Mouse (Mus musculus): ENCODE data around the gene Vamp5. TPM values are rescaled to one million over a fixed set of nuclear protein-coding genes. Genes with fewer than 3 reads are reported as not detected.

Vamp5 gene
- polyA plus RNA-seq, 1 experiment from 2014 or later, result 24.1 TPM

GRCm38 (mm10) chr6:72373184-72373583, 7.1 kb downstream of the Vamp5 start:
- WGBS, result 85% methylated on average over 4 of the region's 4 CpGs
- H3K9ac ChIP-seq, result no peak overlapping the region
- no peak overlapping the region for H3K27ac ChIP-seq (replicated peaks)
- no peak for ATAC-seq (ENCODE audit: low read depth)
- no peak overlapping the region for H3K4me3 ChIP-seq
- H3K9me3 ChIP-seq, result no peaks in the 10 kb centered on the region
- no peak overlapping the region for H3K4me2 ChIP-seq
- H3K4me1 ChIP-seq (replicated peaks), result peaks cover 9% of the 10 kb centered on the region; the same call in 1 of the 2 replicates
- no peaks in the 10 kb centered on the region for H3K36me3 ChIP-seq
- no peaks in the 10 kb centered on the region for H3K27me3 ChIP-seq

DNA sequence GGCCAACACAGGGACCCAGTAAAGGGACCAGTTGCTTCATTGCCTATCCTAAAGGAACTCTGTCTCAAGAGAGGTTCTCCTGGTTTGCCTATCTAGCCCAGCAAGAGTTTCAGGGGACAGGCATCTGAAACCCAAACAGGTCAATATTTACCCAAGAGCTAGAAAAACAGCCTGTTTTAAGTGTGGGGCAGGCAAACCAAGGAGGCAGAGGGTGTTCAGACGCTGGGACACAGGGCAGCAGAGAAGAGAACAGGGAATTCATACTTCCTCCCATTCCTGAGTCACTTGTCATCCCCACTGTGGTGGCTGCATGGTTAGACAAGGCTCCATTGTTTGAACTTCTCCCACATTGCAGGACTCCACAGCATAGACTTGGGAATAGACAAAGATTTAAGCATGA, 8.7 kb downstream of the Vamp5 start:
- no peaks in the 10 kb centered on the region for H3K36me3 ChIP-seq
- H3K9ac ChIP-seq, result no peak overlapping the region
- H3K9me3 ChIP-seq, result no peaks in the 10 kb centered on the region
- no peaks in the 10 kb centered on the region for H3K27me3 ChIP-seq
- H3K4me1 ChIP-seq (replicated peaks), result peaks cover 9% of the 10 kb centered on the region; the same call in 1 of the 2 replicates
- ATAC-seq (ENCODE audit: low read depth), result no peak
- whole genome bisulfite sequencing, result 40% methylated on average over 1 of the region's 1 CpGs
- 0 out of 2 replicates have a peak overlapping the region, but pooled peaks have one; percentile 7 for H3K27ac ChIP-seq (replicated peaks)
- no peak overlapping the region for H3K4me2 ChIP-seq
- no peak overlapping the region for H3K4me3 ChIP-seq

DNA sequence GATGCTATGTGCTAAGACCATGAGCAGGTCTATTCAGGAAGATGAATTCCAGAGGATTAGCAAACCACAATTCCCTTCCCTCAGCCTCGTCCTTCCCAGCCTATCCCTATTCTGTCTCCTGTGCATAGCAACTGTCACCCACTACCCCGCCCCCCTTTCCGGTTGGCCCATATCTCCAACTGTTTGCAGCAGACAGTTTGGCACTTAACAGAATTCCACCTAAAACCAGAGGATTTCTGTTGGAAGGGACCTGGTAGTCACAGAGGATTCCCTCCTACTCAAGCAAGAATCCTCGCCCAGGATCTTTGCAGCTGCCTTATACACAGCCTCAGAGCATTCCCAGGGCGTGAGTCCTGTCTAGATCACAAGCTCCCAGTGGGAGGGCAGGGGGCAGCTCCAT, 9.1 kb downstream of the Vamp5 start:
- 51% methylated on average over 5 of the region's 5 CpGs for WGBS
- 0 out of 2 replicates have a peak overlapping the region, but pooled peaks have one; percentile 7 for H3K27ac ChIP-seq (replicated peaks)
- H3K9ac ChIP-seq, result no peak overlapping the region
- H3K27me3 ChIP-seq, result no peaks in the 10 kb centered on the region
- no peaks in the 10 kb centered on the region for H3K9me3 ChIP-seq
- H3K4me1 ChIP-seq (replicated peaks), result peaks cover 9% of the 10 kb centered on the region; the same call in 1 of the 2 replicates
- no peak for ATAC-seq (ENCODE audit: low read depth)
- no peaks in the 10 kb centered on the region for H3K36me3 ChIP-seq
- no peak overlapping the region for H3K4me2 ChIP-seq
- no peak overlapping the region for H3K4me3 ChIP-seq

DNA sequence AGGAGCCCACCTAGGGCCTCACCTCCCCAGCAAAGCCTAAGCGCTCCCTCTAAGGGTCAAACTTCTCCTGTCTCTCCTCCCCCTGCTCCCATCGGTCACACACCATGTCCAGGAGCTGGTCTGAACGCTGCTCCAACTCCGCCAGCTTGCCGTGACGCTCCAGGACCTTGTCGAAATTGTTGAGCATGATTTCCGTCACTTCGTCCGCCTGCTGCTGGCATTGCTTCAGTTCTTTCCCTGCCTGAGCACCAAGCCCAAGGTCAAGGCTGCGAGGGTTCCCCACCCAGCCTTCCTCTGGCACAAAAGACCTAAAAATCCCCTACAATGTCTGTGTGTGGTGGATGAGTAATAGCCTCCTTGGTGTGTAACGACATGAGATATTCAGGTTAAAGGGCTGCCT, 10.2 kb downstream of the Vamp5 start:
- Histone ChIP-seq H3K9ac (no peak overlapping the region), H3K4me1 (replicated peaks) (peaks cover 9% of the 10 kb centered on the region; the same call in 1 of the 2 replicates)
- 81% methylated on average over 12 of the region's 12 CpGs for WGBS

DNA sequence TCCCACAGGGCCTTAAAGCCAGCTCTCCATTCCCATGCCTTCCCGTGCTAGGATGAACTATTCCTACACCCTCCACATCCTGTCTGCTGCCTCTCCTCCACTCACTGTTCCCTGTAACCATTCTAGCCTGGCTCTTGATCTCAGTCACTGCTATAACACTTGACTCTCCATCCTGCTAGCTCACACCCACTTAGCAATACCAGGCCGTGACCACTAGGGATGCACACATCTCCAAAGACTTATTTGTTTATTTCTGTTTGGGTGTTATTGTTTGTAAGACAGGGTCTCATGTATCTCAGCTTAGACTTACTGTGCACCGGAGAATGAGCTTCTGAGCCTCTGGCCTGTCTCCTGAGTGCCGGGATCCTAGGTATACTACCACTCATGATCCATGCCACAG, 10.7 kb downstream of the Vamp5 start:
- 79% methylated on average over 4 of the region's 4 CpGs for WGBS
- no peak overlapping the region for H3K4me3 ChIP-seq
- peaks cover 9% of the 10 kb centered on the region; the same call in 1 of the 2 replicates for H3K4me1 ChIP-seq (replicated peaks)
- no peak for ATAC-seq (ENCODE audit: low read depth)
- H3K27me3 ChIP-seq, result no peaks in the 10 kb centered on the region
- H3K27ac ChIP-seq (replicated peaks), result no peak overlapping the region
- no peak overlapping the region for H3K9ac ChIP-seq
- H3K36me3 ChIP-seq, result no peaks in the 10 kb centered on the region
- no peak overlapping the region for H3K4me2 ChIP-seq
- H3K9me3 ChIP-seq, result no peaks in the 10 kb centered on the region

More for the DNA sequence above, 10.2 kb downstream of the Vamp5 start:
- no peaks in the 10 kb centered on the region for H3K36me3 ChIP-seq
- H3K4me2 ChIP-seq, result no peak overlapping the region
- H3K27me3 ChIP-seq, result no peaks in the 10 kb centered on the region
- H3K27ac ChIP-seq (replicated peaks), result no peak overlapping the region
- ATAC-seq (ENCODE audit: low read depth), result no peak
- H3K9me3 ChIP-seq, result no peaks in the 10 kb centered on the region
- H3K4me3 ChIP-seq, result no peak overlapping the region

- ATAC-seq (ENCODE audit: low read depth), result no peak
These were observed 12.8 kb downstream of the Vamp5 start for GRCm38 (mm10) chr6:72367460-72367974.

GRCm38 (mm10) chr6:72366844-72367443, 13.3 kb downstream of the Vamp5 start, which contains the start of gene Rnf181:
Gene Rnf181, minus strand, starts transcription at chr6:72366956.
- ATAC-seq (ENCODE audit: low read depth), result no peak
- Histone ChIP-seq H3K4me1 (replicated peaks) (peaks cover 15% of the 10 kb centered on the region), H3K9me3 (no peaks in the 10 kb centered on the region), H3K9ac (no peak within 1 kb of the TSS), H3K4me2 (no peak within 1 kb of the TSS), H3K27me3 (no peaks in the 10 kb centered on the region), H3K4me3 (no peak within 1 kb of the TSS), H3K27ac (replicated peaks) (no peak within 1 kb of the TSS), H3K36me3 (no peaks in the 10 kb centered on the region)
- WGBS, result 73% methylated on average over 4 of the region's 4 CpGs

More at GRCm38 (mm10) chr6:72367460-72367974, 12.8 kb downstream of the Vamp5 start:
- no peaks in the 10 kb centered on the region for H3K36me3 ChIP-seq
- WGBS, result 74% methylated on average over 4 of the region's 4 CpGs
- no peak overlapping the region for H3K4me2 ChIP-seq
- no peak overlapping the region for H3K27ac ChIP-seq (replicated peaks)
- peaks cover 15% of the 10 kb centered on the region for H3K4me1 ChIP-seq (replicated peaks)
- no peak overlapping the region for H3K9ac ChIP-seq
- H3K27me3 ChIP-seq, result no peaks in the 10 kb centered on the region
- no peak overlapping the region for H3K4me3 ChIP-seq
- no peaks in the 10 kb centered on the region for H3K9me3 ChIP-seq

- Histone ChIP-seq H3K27me3 (no peaks in the 10 kb centered on the region), H3K9ac (no peak overlapping the region), H3K9me3 (no peaks in the 10 kb centered on the region), H3K4me2 (no peak overlapping the region), H3K36me3 (no peaks in the 10 kb centered on the region), H3K4me3 (no peak overlapping the region), H3K4me1 (replicated peaks) (peaks cover 19% of the 10 kb centered on the region), H3K27ac (replicated peaks) (no peak overlapping the region)
- WGBS, result 72% methylated on average over 3 of the region's 3 CpGs
- no peak for ATAC-seq (ENCODE audit: low read depth)
These were observed 14.0 kb downstream of the Vamp5 start for GRCm38 (mm10) chr6:72366304-72366703.

DNA sequence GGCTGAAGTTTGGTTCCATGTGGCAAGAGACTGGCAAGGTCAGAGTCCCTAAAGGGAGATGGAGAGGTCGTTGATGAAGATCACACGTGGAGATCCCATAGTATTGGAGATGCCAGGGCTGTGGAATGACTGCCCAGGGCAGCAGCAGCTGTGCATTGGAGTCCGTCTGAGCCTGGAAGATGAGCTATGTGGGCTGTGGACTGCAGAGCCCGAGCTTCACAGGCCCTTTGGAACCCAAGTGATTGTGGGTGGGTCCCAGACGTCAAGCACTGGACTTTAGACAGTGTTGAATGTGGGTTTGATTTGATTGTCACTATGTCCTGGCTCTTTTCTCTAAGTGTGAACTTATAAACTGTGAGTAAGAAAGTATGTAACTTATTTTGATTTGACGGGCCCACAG, 15.3 kb downstream of the Vamp5 start:
- H3K4me1 ChIP-seq (replicated peaks), result peaks cover 24% of the 10 kb centered on the region
- H3K4me2 ChIP-seq, result no peak overlapping the region
- no peak overlapping the region for H3K9ac ChIP-seq
- peaks cover 8% of the 10 kb centered on the region for H3K36me3 ChIP-seq
- H3K9me3 ChIP-seq, result no peaks in the 10 kb centered on the region
- 64% methylated on average over 6 of the region's 6 CpGs for WGBS
- H3K27ac ChIP-seq (replicated peaks), result no peak overlapping the region
- no peak for ATAC-seq (ENCODE audit: low read depth)
- H3K27me3 ChIP-seq, result no peaks in the 10 kb centered on the region
- H3K4me3 ChIP-seq, result no peak overlapping the region

- H3K27me3 ChIP-seq, result no peaks in the 10 kb centered on the region
- H3K36me3 ChIP-seq, result peaks cover 18% of the 10 kb centered on the region
- H3K27ac ChIP-seq (replicated peaks), result no peak overlapping the region
- H3K4me1 ChIP-seq (replicated peaks), result peaks cover 24% of the 10 kb centered on the region
- no peaks in the 10 kb centered on the region for H3K9me3 ChIP-seq
- 54% methylated on average over 7 of the region's 7 CpGs for WGBS
- no peak overlapping the region for H3K9ac ChIP-seq
- ATAC-seq (ENCODE audit: low read depth), result no peak
- H3K4me2 ChIP-seq, result no peak overlapping the region
- H3K4me3 ChIP-seq, result no peak overlapping the region
These were observed 16.3 kb downstream of the Vamp5 start for GRCm38 (mm10) chr6:72364009-72364408.

DNA sequence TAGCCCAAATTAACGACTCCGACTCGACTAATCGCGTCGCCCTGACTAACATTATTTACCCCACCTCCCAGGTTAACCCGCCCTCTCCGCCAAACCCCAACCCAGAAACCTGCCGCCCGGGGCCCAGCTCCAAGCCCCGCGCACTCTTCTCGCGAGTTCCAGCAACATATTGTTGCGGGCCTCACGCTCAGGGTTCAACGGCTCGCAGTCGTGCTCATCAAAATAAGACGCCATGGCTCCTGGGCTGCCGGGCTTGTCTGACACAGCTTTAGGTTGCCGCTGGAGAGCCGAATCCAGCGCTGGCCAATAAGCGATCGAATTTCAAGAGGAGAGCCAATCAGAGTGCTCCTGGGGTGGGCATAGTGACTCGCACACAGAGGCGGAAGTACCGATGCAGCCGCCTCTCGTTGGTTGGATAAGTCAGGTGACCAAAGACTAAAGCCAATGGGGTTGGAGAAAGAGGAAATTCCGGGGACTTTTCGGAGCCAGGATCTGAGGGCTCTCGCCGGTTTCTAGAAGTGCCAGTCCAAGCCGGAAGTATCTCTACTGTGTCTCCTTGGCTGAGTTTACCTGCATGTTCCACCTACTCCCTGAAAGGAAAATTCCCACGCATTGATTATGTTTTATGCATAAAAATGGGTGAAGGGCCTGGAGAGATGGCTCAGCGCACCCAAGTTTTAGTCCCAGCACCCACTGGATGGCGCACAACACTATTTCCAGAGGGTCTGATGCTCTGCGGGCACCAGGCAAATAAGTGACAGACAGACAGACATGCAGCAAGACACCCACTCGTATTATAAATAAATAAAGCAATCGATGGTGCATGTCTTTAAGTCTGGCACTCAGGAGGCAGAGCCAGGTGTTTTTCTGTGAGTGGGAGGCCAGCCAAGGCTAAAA, 17.9 kb downstream of the Vamp5 start:
- Histone ChIP-seq H3K9me3 (no peaks in the 10 kb centered on the region), H3K36me3 (peaks cover 34% of the 10 kb centered on the region), H3K4me1 (replicated peaks) (peaks cover 25% of the 10 kb centered on the region), H3K9ac (peak overlapping the region; percentile 76), H3K27ac (replicated peaks) (peak overlapping the region; percentile 83), H3K4me2 (peak overlapping the region; percentile 86), H3K4me3 (peak overlapping the region; percentile 66), H3K27me3 (no peaks in the 10 kb centered on the region)
- under 1% methylated on average over 42 of the region's 42 CpGs for WGBS
- ATAC-seq (ENCODE audit: low read depth), result peak; percentile 98

- Histone ChIP-seq H3K9me3 (no peaks in the 10 kb centered on the region), H3K4me2 (peak overlapping the region; percentile 86), H3K4me3 (peak overlapping the region; percentile 66), H3K27ac (replicated peaks) (no peak overlapping the region), H3K27me3 (no peaks in the 10 kb centered on the region), H3K9ac (peak overlapping the region; percentile 76), H3K36me3 (peaks cover 34% of the 10 kb centered on the region), H3K4me1 (replicated peaks) (peaks cover 35% of the 10 kb centered on the region)
- ATAC-seq (ENCODE audit: low read depth), result no peak
- WGBS, result 72% methylated on average over 5 of the region's 5 CpGs
These were observed 19.1 kb downstream of the Vamp5 start for GRCm38 (mm10) chr6:72361121-72361551.
